Mouse (Mus musculus): ENCODE data around the gene Fxyd2.

DNA sequence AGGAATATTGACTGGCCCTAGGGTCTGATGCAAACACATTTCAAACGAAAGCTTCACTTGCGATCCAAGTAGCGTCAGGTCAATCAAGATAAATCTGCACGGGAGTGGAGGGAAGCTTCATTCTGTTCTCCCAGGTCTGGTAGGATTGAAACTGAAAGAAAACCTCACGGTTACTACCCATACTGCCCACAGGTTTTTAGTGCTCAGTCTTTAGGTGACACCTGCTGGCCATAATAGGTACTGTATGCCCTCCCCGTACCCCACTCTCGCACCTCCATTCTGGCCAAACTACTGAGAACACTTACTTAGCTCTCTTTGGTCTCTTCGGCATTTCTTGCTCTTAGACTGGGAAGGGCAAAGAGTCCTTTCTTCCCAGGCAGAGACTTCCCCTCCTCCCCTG, 17.8 kb downstream of the Fxyd2 start:
- TF ChIP-seq CTCF (IDR thresholded peaks at IDR 0.05; ENCODE audit: low read depth) (peak; percentile 78), EP300 (IDR thresholded peaks at IDR 0.05; ENCODE audit: low read depth) (no peak)
